Comparison of ENCODE assay signal across 10 mouse cellular contexts in the genomic region with DNA sequence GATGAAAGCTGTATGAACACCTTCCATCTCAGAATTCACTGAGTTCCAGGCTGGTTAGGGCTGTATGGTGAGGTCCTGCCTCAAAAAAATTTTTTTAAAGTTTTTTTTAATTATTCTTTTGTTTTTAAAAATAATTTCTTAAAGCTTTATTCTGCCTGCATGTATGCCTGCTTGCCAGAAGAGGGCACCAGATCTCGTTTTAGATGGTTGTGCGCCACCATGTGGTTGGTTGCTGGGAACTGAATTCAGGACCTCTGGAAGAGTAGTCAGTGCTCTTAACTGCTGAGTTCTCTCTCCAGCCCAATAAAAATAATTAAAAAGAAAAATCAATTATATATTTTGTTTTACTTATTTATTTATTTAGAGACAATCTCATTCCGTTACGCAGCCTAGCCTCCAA. TPM values are rescaled to one million over a fixed set of nuclear protein-coding genes. Genes with fewer than 3 reads are reported as not detected.
A peak's percentile ranks its signal among the peaks of the same experiment; 100 is the strongest.
DNase-seq lines count a peak whose midpoint lies in the region; ATAC-seq and TF ChIP-seq lines count a peak whose summit lies in the region.
"Had no signal": no experiment of that assay in that cellular context is flagged by ENCODE, and none has a peak within 500 bp of the region (broad histone marks: within the 10 kb centered on the region; RNA-seq: fewer than 3 reads in every experiment).

No protein-coding gene starts in this region.

- no peak overlapping the region for H3K27ac ChIP-seq in kidney, embryonic 16.5 days (ENCODE audit: low read length)
- no peak overlapping the region for H3K27ac ChIP-seq in ES-Bruce4 (ENCODE audit: insufficient read depth, low read length)
- H3K27ac ChIP-seq in embryonic fibroblast, embryonic 13.5 days (ENCODE audit: insufficient read depth, low read length): no peak overlapping the region
- no peak overlapping the region for H3K27ac ChIP-seq in limb, embryonic 10.5 days

- DNase-seq in kidney, adult 18-20 months: peak; percentile 74
- DNase-seq in adrenal gland, postnatal 14 days: peak; percentile 84
- DNase-seq in limb, embryonic 10.5 days (ENCODE audit: low spot score): peak; percentile 71
- DNase-seq in spleen, adult 12 weeks (ENCODE audit: low spot score): peak; percentile 45

- no peak overlapping the region for H3K9ac ChIP-seq in kidney, embryonic 16.5 days (replicated peaks; ENCODE audit: low read length)
- H3K9ac ChIP-seq in ES-Bruce4 (ENCODE audit: low read depth, poor library complexity, severe bottlenecking): peak overlapping the region; percentile 31; the same call in 1 of the 2 replicates

- no peak for TF ChIP-seq POLR2A in ES-Bruce4 (IDR thresholded peaks at IDR 0.05; ENCODE audit: insufficient read depth, low read length)
- TF ChIP-seq POLR2A in embryonic fibroblast, embryonic 13.5 days (IDR thresholded peaks at IDR 0.05; ENCODE audit: low read depth, low read length): no peak

- no peak for ATAC-seq in kidney, embryonic 16.5 days (ENCODE audit: low FRiP score, low TSS enrichment)
- no peak for ATAC-seq in megakaryocyte, adult 5-6 weeks (ENCODE audit: poor library complexity, severe bottlenecking)

- H3K9me3 ChIP-seq in kidney, embryonic 16.5 days (ENCODE audit: low read length): no peaks in the 10 kb centered on the region
- H3K9me3 ChIP-seq in ES-Bruce4 (replicated peaks; ENCODE audit: control insufficient read depth, insufficient read depth, low read length, poor library complexity, severe bottlenecking): no peaks in the 10 kb centered on the region
- H3K9me3 ChIP-seq in limb, embryonic 10.5 days (replicated peaks): no peaks in the 10 kb centered on the region
- H3K9me3 ChIP-seq: megakaryocyte, embryonic 14.5 days had no signal

- TF ChIP-seq EP300 in ES-Bruce4 (IDR thresholded peaks at IDR 0.05; ENCODE audit: insufficient read depth, low read depth, low read length): no peak

- no peak overlapping the region for H3K4me3 ChIP-seq in kidney, embryonic 16.5 days (ENCODE audit: low read length)
- peak overlapping the region; percentile 43 for H3K4me3 ChIP-seq in ES-Bruce4 (ENCODE audit: low read depth, low read length)
- H3K4me3 ChIP-seq in embryonic fibroblast, embryonic 13.5 days (ENCODE audit: insufficient read depth, low read length): no peak overlapping the region
- H3K4me3 ChIP-seq in limb, embryonic 10.5 days: no peak overlapping the region

- peak; percentile 93 for TF ChIP-seq CTCF in ES-Bruce4 (IDR thresholded peaks at IDR 0.05; ENCODE audit: low read depth, low read length)
- TF ChIP-seq CTCF in embryonic fibroblast, embryonic 13.5 days (IDR thresholded peaks at IDR 0.05; ENCODE audit: borderline replicate concordance, insufficient read depth, low read length): peak; percentile 89

- WGBS in kidney, embryonic 16.5 days: 12% methylated on average over 4 of the region's 4 CpGs
- 16% methylated on average over 4 of the region's 4 CpGs for WGBS in limb, embryonic 10.5 days

- no peak overlapping the region for H3K4me2 ChIP-seq in kidney, embryonic 16.5 days (replicated peaks; ENCODE audit: low read depth, low read length)

- no peaks in the 10 kb centered on the region for H3K27me3 ChIP-seq in kidney, embryonic 16.5 days (ENCODE audit: insufficient read depth, low read length)
- no peaks in the 10 kb centered on the region for H3K27me3 ChIP-seq in ES-Bruce4 (ENCODE audit: control insufficient read depth, insufficient read depth, low read length, poor library complexity, severe bottlenecking)
- H3K27me3 ChIP-seq in limb, embryonic 10.5 days (ENCODE audit: low read depth, poor library complexity, severe bottlenecking): no peaks in the 10 kb centered on the region

- no peaks in the 10 kb centered on the region for H3K36me3 ChIP-seq in kidney, embryonic 16.5 days (ENCODE audit: insufficient read depth, low read length)
- H3K36me3 ChIP-seq in ES-Bruce4 (ENCODE audit: control insufficient read depth, insufficient read depth, low read length, poor library complexity, severe bottlenecking): no peaks in the 10 kb centered on the region
- no peaks in the 10 kb centered on the region for H3K36me3 ChIP-seq in limb, embryonic 10.5 days

- 0 out of 2 replicates have a peak, but pooled peaks cover 2% of the 10 kb centered on the region for H3K4me1 ChIP-seq in kidney, embryonic 16.5 days (ENCODE audit: insufficient read depth, low read length)
- H3K4me1 ChIP-seq in ES-Bruce4 (ENCODE audit: control insufficient read depth, insufficient read depth, low read length): no peaks in the 10 kb centered on the region
- H3K4me1 ChIP-seq in embryonic fibroblast, embryonic 13.5 days (ENCODE audit: control insufficient read depth, insufficient read depth, low read length): no peaks in the 10 kb centered on the region
- H3K4me1 ChIP-seq in limb, embryonic 10.5 days: peaks cover 3% of the 10 kb centered on the region; the same call in 1 of the 2 replicates

RNA-seq across cellular contexts. Expression of a gene that starts 11.8 kb away (rescaled TPM):
- 24.7 and 24.9 TPM in 2 replicates for polyA plus RNA-seq in kidney, embryonic 16.5 days (2015; fragmentation: Nextera tagmentation; extraction: Ambion mirVana)
- 6.5 and 9.1 TPM in 2 replicates for polyA plus RNA-seq in ES-Bruce4 (2011; ENCODE audit: insufficient read depth, insufficient read length, low read depth, missing spikeins)
- total RNA-seq in adrenal gland, postnatal 14 days (2021): 16.7 and 20.5 TPM in 2 replicates
- 4.3 and 6.5 TPM in 2 replicates for polyA plus RNA-seq in embryonic fibroblast, embryonic 13.5 days (2011; ENCODE audit: insufficient read length, low read depth, missing spikeins)
- polyA plus RNA-seq in limb, embryonic 10.5 days (2016; fragmentation: Nextera tagmentation; extraction: Ambion mirVana): 15.0 and 18.1 TPM in 2 replicates
- 0.46 TPM in 1 of 2 replicates, not detected in the other for total RNA-seq in megakaryocyte, adult 5-6 weeks (2015)
- 0.33 and 0.77 TPM in 2 replicates for total RNA-seq in megakaryocyte, adult 5-6 weeks (2017)

RNA-seq across cellular contexts. Expression of a gene that starts 31.7 kb away (rescaled TPM):
- 2.2 and 2.4 TPM in 2 replicates for polyA plus RNA-seq in kidney, embryonic 16.5 days (2015; fragmentation: Nextera tagmentation; extraction: Ambion mirVana)
- not detected in 2 replicates for polyA plus RNA-seq in ES-Bruce4 (2011; ENCODE audit: insufficient read depth, insufficient read length, low read depth, missing spikeins)
- total RNA-seq in adrenal gland, postnatal 14 days (2021): not detected in 2 replicates
- polyA plus RNA-seq in embryonic fibroblast, embryonic 13.5 days (2011; ENCODE audit: insufficient read length, low read depth, missing spikeins): not detected in 2 replicates
- not detected in 2 replicates for polyA plus RNA-seq in limb, embryonic 10.5 days (2016; fragmentation: Nextera tagmentation; extraction: Ambion mirVana)
- 0.51 TPM in 1 of 2 replicates, not detected in the other for total RNA-seq in megakaryocyte, adult 5-6 weeks (2015)
- not detected in 2 replicates for total RNA-seq in megakaryocyte, adult 5-6 weeks (2017)
- total RNA-seq: gastrocnemius, postnatal 36 days had no signal

RNA-seq across cellular contexts. Expression of a gene that starts 43.9 kb away (rescaled TPM):
- 1.2 and 1.8 TPM in 2 replicates for polyA plus RNA-seq in kidney, embryonic 16.5 days (2015; fragmentation: Nextera tagmentation; extraction: Ambion mirVana)
- 2.0 and 3.1 TPM in 2 replicates for polyA plus RNA-seq in ES-Bruce4 (2011; ENCODE audit: insufficient read depth, insufficient read length, low read depth, missing spikeins)
- total RNA-seq in adrenal gland, postnatal 14 days (2021): 3.3 and 4.9 TPM in 2 replicates
- polyA plus RNA-seq in embryonic fibroblast, embryonic 13.5 days (2011; ENCODE audit: insufficient read length, low read depth, missing spikeins): 0.33 and 0.97 TPM in 2 replicates
- 2.3 and 2.5 TPM in 2 replicates for polyA plus RNA-seq in limb, embryonic 10.5 days (2016; fragmentation: Nextera tagmentation; extraction: Ambion mirVana)
- total RNA-seq in megakaryocyte, adult 5-6 weeks (2015): 0.23 TPM in 1 of 2 replicates, not detected in the other
- total RNA-seq in megakaryocyte, adult 5-6 weeks (2017): not detected in 2 replicates

RNA-seq across cellular contexts. Expression of a gene that starts 45.2 kb away (rescaled TPM):
- 2.4 and 2.9 TPM in 2 replicates for polyA plus RNA-seq in kidney, embryonic 16.5 days (2015; fragmentation: Nextera tagmentation; extraction: Ambion mirVana)
- polyA plus RNA-seq in ES-Bruce4 (2011; ENCODE audit: insufficient read depth, insufficient read length, low read depth, missing spikeins): not detected in 2 replicates
- 23.9 and 283 TPM in 2 replicates for total RNA-seq in adrenal gland, postnatal 14 days (2021)
- polyA plus RNA-seq in embryonic fibroblast, embryonic 13.5 days (2011; ENCODE audit: insufficient read length, low read depth, missing spikeins): not detected in 2 replicates
- polyA plus RNA-seq in limb, embryonic 10.5 days (2016; fragmentation: Nextera tagmentation; extraction: Ambion mirVana): 0.11 TPM in 1 of 2 replicates, not detected in the other
- total RNA-seq in megakaryocyte, adult 5-6 weeks (2015): not detected in 2 replicates
- total RNA-seq in megakaryocyte, adult 5-6 weeks (2017): not detected in 2 replicates

RNA-seq across cellular contexts. Expression of a gene that starts 49.6 kb away (rescaled TPM):
- not detected in 2 replicates for polyA plus RNA-seq in kidney, embryonic 16.5 days (2015; fragmentation: Nextera tagmentation; extraction: Ambion mirVana)
- polyA plus RNA-seq in ES-Bruce4 (2011; ENCODE audit: insufficient read depth, insufficient read length, low read depth, missing spikeins): not detected in 2 replicates
- not detected in 2 replicates for total RNA-seq in adrenal gland, postnatal 14 days (2021)
- polyA plus RNA-seq in embryonic fibroblast, embryonic 13.5 days (2011; ENCODE audit: insufficient read length, low read depth, missing spikeins): not detected in 2 replicates
- not detected in 2 replicates for polyA plus RNA-seq in limb, embryonic 10.5 days (2016; fragmentation: Nextera tagmentation; extraction: Ambion mirVana)
- not detected in 2 replicates for total RNA-seq in megakaryocyte, adult 5-6 weeks (2015)
- total RNA-seq in megakaryocyte, adult 5-6 weeks (2017): not detected in 2 replicates
- total RNA-seq: gastrocnemius, postnatal 36 days had no signal
